Mouse (Mus musculus) intestine, postnatal 0 days (tissue): ENCODE results near the gene Zfp949. TPM values are rescaled to one million over a fixed set of nuclear protein-coding genes. Genes with fewer than 3 reads are reported as not detected.

Source experiments
- polyA plus RNA-seq: library from polyadenylated mRNA; unstranded; fragments of >200 nt; fragmentation: Nextera tagmentation; extraction: Ambion mirVana; gene quantifications from 2 replicates; pipeline ENCODE4 v1.2.1, GENCODE M21; 2015

Gene Zfp949
- polyA plus RNA-seq, 1 experiment from 2014 or later, result 3.6 TPM

Other genes with a start within 250 kb of the Zfp949 start
- gene Nt5e, start 220.8 kb upstream of the Zfp949 start, polyA plus RNA-seq, result 20.2 and 21.0 TPM in 2 replicates
- gene Snx14, start 109.1 kb upstream of the Zfp949 start, polyA plus RNA-seq, result 17.7 and 18.4 TPM in 2 replicates
- not detected in 2 replicates for gene Gm20537, start 91.4 kb upstream of the Zfp949 start, polyA plus RNA-seq
- gene Syncrip, start 65.4 kb upstream of the Zfp949 start, polyA plus RNA-seq, result 34.1 and 37.5 TPM in 2 replicates
- gene Trim43a, start 32.9 kb downstream of the Zfp949 start, polyA plus RNA-seq, result not detected in 2 replicates
- 51.1 and 53.3 TPM in 2 replicates for gene Mthfsl, start 172.3 kb downstream of the Zfp949 start, polyA plus RNA-seq
- 1.6 and 2.4 TPM in 2 replicates for gene Bcl2a1d, start 183.9 kb downstream of the Zfp949 start, polyA plus RNA-seq